ENCODE assay signal across 7 mouse cellular contexts in genomic region chr7:129591371-129592131, GRCm38 (mm10). TPM values are rescaled to one million over a fixed set of nuclear protein-coding genes. Genes with fewer than 3 reads are reported as not detected.
DNase-seq lines count a peak whose midpoint lies in the region; ATAC-seq and TF ChIP-seq lines count a peak whose summit lies in the region.

Gene Wdr11, plus strand, starts transcription at chr7:129591863.

- peak within 1 kb of the TSS; percentile 95 for H3K27ac ChIP-seq in embryonic facial prominence, embryonic 10.5 days (replicated peaks)
- peak within 1 kb of the TSS; percentile 98 for H3K27ac ChIP-seq in intestine, postnatal 0 days (ENCODE audit: low read depth, low read length)
- peak within 1 kb of the TSS; percentile 88 for H3K27ac ChIP-seq in midbrain, embryonic 12.5 days (replicated peaks)
- H3K27ac ChIP-seq in small intestine, adult 2 months (ENCODE audit: insufficient read depth, low read depth, low read length), result peak within 1 kb of the TSS; percentile 98

- H3K27me3 ChIP-seq in embryonic facial prominence, embryonic 10.5 days (replicated peaks; ENCODE audit: low read depth, poor library complexity, severe bottlenecking), result no peaks in the 10 kb centered on the region
- H3K27me3 ChIP-seq in intestine, postnatal 0 days (replicated peaks; ENCODE audit: control insufficient read depth, insufficient read depth, low read length), result no peaks in the 10 kb centered on the region
- H3K27me3 ChIP-seq in midbrain, embryonic 12.5 days, result no peaks in the 10 kb centered on the region; the same call in 1 of the 2 replicates
- no peaks in the 10 kb centered on the region for H3K27me3 ChIP-seq in small intestine, adult 2 months (ENCODE audit: control insufficient read depth, insufficient read depth, low read length)

- peak within 1 kb of the TSS; percentile 68 for H3K4me2 ChIP-seq in intestine, postnatal 0 days (replicated peaks; ENCODE audit: low read depth)
- peak within 1 kb of the TSS; percentile 72 for H3K4me2 ChIP-seq in midbrain, embryonic 12.5 days (replicated peaks)

- H3K36me3 ChIP-seq in embryonic facial prominence, embryonic 10.5 days (replicated peaks), result peaks cover 11% of the 10 kb centered on the region; the same call in 1 of the 2 replicates
- peaks cover 3% of the 10 kb centered on the region for H3K36me3 ChIP-seq in intestine, postnatal 0 days (ENCODE audit: control insufficient read depth, insufficient read depth)
- H3K36me3 ChIP-seq in midbrain, embryonic 12.5 days, result peaks cover 6% of the 10 kb centered on the region; the same call in 1 of the 2 replicates
- peaks cover 5% of the 10 kb centered on the region; the same call in 1 of the 2 replicates for H3K36me3 ChIP-seq in small intestine, adult 2 months (ENCODE audit: control insufficient read depth, insufficient read depth, low read length)

- H3K4me1 ChIP-seq in embryonic facial prominence, embryonic 10.5 days, result peaks cover 11% of the 10 kb centered on the region
- H3K4me1 ChIP-seq in intestine, postnatal 0 days (replicated peaks; ENCODE audit: control insufficient read depth, insufficient read depth, low read length), result peaks cover 11% of the 10 kb centered on the region; the same call in 1 of the 2 replicates
- H3K4me1 ChIP-seq in midbrain, embryonic 12.5 days, result peaks cover 11% of the 10 kb centered on the region
- H3K4me1 ChIP-seq in small intestine, adult 2 months (ENCODE audit: control insufficient read depth, insufficient read depth, insufficient read length, low read length), result peaks cover 3% of the 10 kb centered on the region; the same call in 1 of the 2 replicates

- H3K9me3 ChIP-seq in embryonic facial prominence, embryonic 10.5 days, result no peaks in the 10 kb centered on the region
- no peaks in the 10 kb centered on the region for H3K9me3 ChIP-seq in intestine, postnatal 0 days (ENCODE audit: control insufficient read depth)
- H3K9me3 ChIP-seq in midbrain, embryonic 12.5 days, result no peaks in the 10 kb centered on the region

- 4% methylated on average over 37 of the region's 37 CpGs for WGBS in embryonic facial prominence, embryonic 10.5 days
- WGBS in intestine, postnatal 0 days, result 3% methylated on average over 37 of the region's 37 CpGs
- 3% methylated on average over 37 of the region's 37 CpGs for WGBS in midbrain, embryonic 12.5 days
- WGBS in small intestine, adult 2 months, result 2% methylated on average over 37 of the region's 37 CpGs

- DNase-seq in adrenal gland, postnatal 10 days, result peak; percentile 85
- peak; percentile 84 for DNase-seq in embryonic facial prominence, embryonic 10.5 days (ENCODE audit: low spot score)
- DNase-seq in gonadal fat pad, adult 2 months (ENCODE audit: low read depth), result peak; percentile 46
- peak; percentile 78 for DNase-seq in left cerebral cortex, postnatal 4 days

- peak; percentile 91 for ATAC-seq in intestine, postnatal 0 days
- peak; percentile 84 for ATAC-seq in midbrain, embryonic 12.5 days (ENCODE audit: low FRiP score, low read depth)

- peak within 1 kb of the TSS; percentile 77 for H3K4me3 ChIP-seq in embryonic facial prominence, embryonic 10.5 days
- H3K4me3 ChIP-seq in intestine, postnatal 0 days (ENCODE audit: low read depth, low read length), result peak within 1 kb of the TSS; percentile 75
- H3K4me3 ChIP-seq in midbrain, embryonic 12.5 days, result peak within 1 kb of the TSS; percentile 75
- peak within 1 kb of the TSS; percentile 99 for H3K4me3 ChIP-seq in small intestine, adult 2 months (ENCODE audit: low read depth, low read length)

- intact Hi-C loops in left cerebral cortex, postnatal 4 days (cut with DNase I), result no loop called here

- H3K9ac ChIP-seq in intestine, postnatal 0 days (ENCODE audit: low read depth, low read length), result peak within 1 kb of the TSS; percentile 85
- peak within 1 kb of the TSS; percentile 85 for H3K9ac ChIP-seq in midbrain, embryonic 12.5 days (replicated peaks)

- no peak for TF ChIP-seq CTCF in intestine, postnatal 0 days (IDR thresholded peaks at IDR 0.05; ENCODE audit: low read depth)
- no peak for TF ChIP-seq CTCF in small intestine, adult 2 months (IDR thresholded peaks at IDR 0.05; ENCODE audit: extremely low read depth, insufficient read length, insufficient replicate concordance, low read depth, low read length)

- peak; percentile 57 for TF ChIP-seq POLR2A in small intestine, adult 2 months (IDR thresholded peaks at IDR 0.05; ENCODE audit: low read depth, low read length)

RNA-seq across cellular contexts. Expression of gene Wdr11, which starts in this region (rescaled TPM):
- total RNA-seq in adrenal gland, postnatal 10 days (2021), result 10 to 100 TPM; 37.6 to 45.6 TPM
- 42.2 and 47.2 TPM in 2 replicates for polyA plus RNA-seq in embryonic facial prominence, embryonic 10.5 days (2016; fragmentation: Nextera tagmentation; extraction: Ambion mirVana)
- 26.7 and 43.3 TPM in 2 replicates for polyA plus RNA-seq in gonadal fat pad, adult 2 months (2012; rRNA removed)
- polyA plus RNA-seq in intestine, postnatal 0 days (2015; fragmentation: Nextera tagmentation; extraction: Ambion mirVana), result 15.3 and 16.9 TPM in 2 replicates
- 10 to 100 TPM; 44.0 to 44.3 TPM for total RNA-seq in left cerebral cortex, postnatal 4 days (2021)
- 41.8 and 45.0 TPM in 2 replicates for polyA plus RNA-seq in midbrain, embryonic 12.5 days (2016; fragmentation: Nextera tagmentation; extraction: Ambion mirVana)
- polyA plus RNA-seq in small intestine, adult 2 months (2012; rRNA removed), result 8.7 and 17.2 TPM in 2 replicates

Comparison
In these comparisons a context has a peak if more than half of its experiments do, and no peak if none do; other contexts are left out.
1. Peak in every context shown above with its lines: DNase-seq, ATAC-seq, H3K4me3 ChIP-seq and H3K27ac ChIP-seq.